Mouse (Mus musculus) intestine, postnatal 0 days (tissue): ENCODE data around the gene Aida. TPM values are rescaled to one million over a fixed set of nuclear protein-coding genes. Genes with fewer than 3 reads are reported as not detected.

ENCODE experiments used
- ATAC-seq: fragments of 200-750 bp; cut with Nextera tagmentation; 2 replicates; pipeline ENCODE4 v1.8.0; 2017; ENCODE audit warnings: mild to moderate bottlenecking, moderate TSS enrichment, moderate library complexity
- H3K27ac ChIP-seq: fragments of 300-500 bp; sonication (generic); 2 replicates; pipeline ENCODE4 v1.5.1; 2014; ENCODE audit warnings: mild to moderate bottlenecking, low read depth, low read length, moderate library complexity
- H3K27me3 ChIP-seq: fragments of 300-500 bp; sonication (generic); replicated peaks from 2 replicates; pipeline ENCODE4 v1.6.1; 2014; ENCODE audit warnings: low read length, mixed read lengths; ENCODE audit not compliant: control insufficient read depth, insufficient read depth
- H3K36me3 ChIP-seq: fragments of 300-500 bp; sonication (generic); 2 replicates; pipeline ENCODE4 v1.6.1; 2014; ENCODE audit warnings: mild to moderate bottlenecking, moderate library complexity; ENCODE audit not compliant: control insufficient read depth, insufficient read depth
- H3K4me1 ChIP-seq: fragments of 300-500 bp; sonication (generic); replicated peaks from 2 replicates; pipeline ENCODE4 v1.6.1; 2014; ENCODE audit warnings: antibody characterized with exemption, low read length, mixed read lengths; ENCODE audit not compliant: control insufficient read depth, insufficient read depth
- H3K4me2 ChIP-seq: fragments of 300-500 bp; sonication (generic); replicated peaks from 2 replicates; pipeline ENCODE4 v1.6.1; 2014; ENCODE audit warnings: low read depth, mild to moderate bottlenecking, moderate library complexity
- H3K4me3 ChIP-seq: fragments of 300-500 bp; sonication (generic); 2 replicates; pipeline ENCODE4 v1.5.1; 2014; ENCODE audit warnings: low read depth, low read length
- H3K9ac ChIP-seq: fragments of 300-500 bp; sonication (generic); 2 replicates; pipeline ENCODE4 v1.6.1; 2014; ENCODE audit warnings: mild to moderate bottlenecking, low read depth, low read length
- H3K9me3 ChIP-seq: fragments of 300-500 bp; sonication (generic); 2 replicates; pipeline ENCODE4 v1.6.1; 2016; ENCODE audit warnings: mixed run types; ENCODE audit not compliant: control insufficient read depth
- CTCF ChIP-seq: sonication (generic); IDR thresholded peaks from 2 replicates; pipeline ENCODE4 v1.5.1; 2016; ENCODE audit warnings: low read depth, mild to moderate bottlenecking, control low read depth, antibody characterized with exemption, moderate library complexity
- WGBS: fragments of 180-500 bp; shearing (Covaris S2); extraction: QIAGEN DNeasy Blood & Tissue Kit; methylation state at CpG from one replicate; pipeline ENCODE4 v1.1.7; 2014; 5-methylcytosine and 5-hydroxymethylcytosine counted together
- polyA plus RNA-seq: library from polyadenylated mRNA; unstranded; fragments of >200 nt; fragmentation: Nextera tagmentation; extraction: Ambion mirVana; gene quantifications from 2 replicates; pipeline ENCODE4 v1.2.1, GENCODE M21; 2015

Aida gene
- polyA plus RNA-seq, 1 experiment from 2014 or later: 26.3 TPM

DNA sequence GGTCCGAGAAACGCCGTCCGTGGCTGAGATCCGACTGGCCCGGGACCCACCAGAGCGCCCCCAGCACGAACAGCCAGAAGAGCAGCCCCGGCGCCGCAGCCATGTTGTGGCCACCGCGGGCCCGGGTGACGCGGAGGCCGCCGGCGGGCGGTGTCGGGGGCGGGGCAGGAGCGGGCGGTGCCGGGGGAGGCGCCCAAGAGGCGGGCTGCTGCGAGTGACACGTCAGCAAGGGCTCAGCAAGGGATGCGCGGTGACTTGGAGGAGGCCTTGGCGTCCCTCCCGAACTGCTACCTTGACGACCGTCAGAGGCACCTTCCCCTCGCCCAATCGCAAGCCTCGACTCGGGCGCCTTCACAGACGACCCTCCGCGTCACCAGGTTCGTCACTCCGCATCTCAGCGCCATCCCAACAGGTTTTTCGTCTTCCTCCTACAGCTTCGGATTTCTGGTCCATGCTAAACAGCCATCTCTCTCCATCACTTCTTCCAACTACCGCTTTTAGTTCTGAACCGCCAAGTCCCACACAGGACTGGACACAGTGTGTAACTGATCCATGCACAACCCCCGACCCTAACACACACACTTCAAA, 73.1 kb downstream of the Aida start, which contains the start of gene Mia3:
Mia3 (minus strand) TSS at position 127 of the 588 bp plus-strand sequence.
- WGBS: under 1% methylated on average over 51 of the region's 51 CpGs
- TF ChIP-seq CTCF: 0 out of 2 replicates have a peak, but pooled peaks have one; percentile 28
- H3K27ac ChIP-seq: peak within 1 kb of the TSS; percentile 54
- H3K4me3 ChIP-seq: peak within 1 kb of the TSS; percentile 93
- H3K9ac ChIP-seq: peak within 1 kb of the TSS; percentile 93
- peak; percentile 98 for ATAC-seq
- H3K27me3 ChIP-seq: no peaks in the 10 kb centered on the region
- H3K36me3 ChIP-seq: peaks cover 8% of the 10 kb centered on the region; the same call in 1 of the 2 replicates
- peaks cover under 1% of the 10 kb centered on the region; the same call in 1 of the 2 replicates for H3K9me3 ChIP-seq
- no peaks in the 10 kb centered on the region for H3K4me1 ChIP-seq
- peak within 1 kb of the TSS; percentile 97 for H3K4me2 ChIP-seq

- Histone ChIP-seq H3K27me3 (no peaks in the 10 kb centered on the region), H3K36me3 (no peaks in the 10 kb centered on the region), H3K9ac (no peak overlapping the region), H3K27ac (no peak overlapping the region), H3K4me1 (no peaks in the 10 kb centered on the region), H3K9me3 (peaks cover 4% of the 10 kb centered on the region; the same call in 1 of the 2 replicates), H3K4me2 (no peak overlapping the region), H3K4me3 (no peak overlapping the region)
- 87% methylated on average over 5 of the region's 5 CpGs for WGBS
- ATAC-seq: no peak
- peak; percentile 20; the same call in 1 of the 2 replicates for TF ChIP-seq CTCF
These were observed 78.3 kb downstream of the Aida start for GRCm38 (mm10) chr1:183374728-183375127.

Other genes starting within 250 kb of the Aida start
- 4.5 and 5.5 TPM in 2 replicates for gene Disp1, start 75.1 kb upstream of the Aida start, polyA plus RNA-seq
- 29.7 and 32.5 TPM in 2 replicates for gene Brox, start 679 bp downstream of the Aida start, polyA plus RNA-seq
- gene Mia3, start 73.0 kb downstream of the Aida start, polyA plus RNA-seq: 53.9 and 57.3 TPM in 2 replicates
- 5.3 and 6.2 TPM in 2 replicates for gene Taf1a, start 92.4 kb downstream of the Aida start, polyA plus RNA-seq
- gene Hhipl2, start 121.6 kb downstream of the Aida start, polyA plus RNA-seq: not detected in 2 replicates